Mouse (Mus musculus) granulocyte monocyte progenitor cell, adult 5-6 weeks (primary cell): ENCODE data around the gene Slc22a30. TPM values are rescaled to one million over a fixed set of nuclear protein-coding genes. Genes with fewer than 3 reads are reported as not detected.
"Not testable (repeated sequence)": the region's sequence is repeated elsewhere in the genome, so short reads cannot be mapped to it uniquely, and the experiment has no call there.

ENCODE experiments used
- ATAC-seq: replicated peaks from 2 replicates; pipeline ENCODE4 v1.8.0; 2016; ENCODE audit warnings: mild to moderate bottlenecking, moderate TSS enrichment, inconsistent platforms; ENCODE audit not compliant: poor library complexity, severe bottlenecking
- total RNA-seq, 2 experiments: library from RNA; stranded (forward) in 1 of 2; stranded (reverse) in 1 of 2; fragments of 200-712, 200-1000 nt in 1 of 2; fragments of >200 nt in 1 of 2; fragmentation: Nextera tagmentation in 1 of 2; gene quantifications; 2 replicates each; pipeline ENCODE4 v1.2.3; 2014 to 2017

The Slc22a30 gene
- total RNA-seq (2014; fragmentation: Nextera tagmentation), result not detected in 2 replicates
- total RNA-seq (2017), result not detected in 2 replicates

- ATAC-seq, result not testable (repeated sequence)
These were observed at the start of gene Slc22a30 for GRCm38 (mm10) chr19:8405011-8405410. Slc22a30 (minus strand) TSS chr19:8405111.

- ATAC-seq, result no peak
These were observed 43.4 kb upstream of the Slc22a30 start for GRCm38 (mm10) chr19:8448321-8448720.

- no peak for ATAC-seq
These were observed 42.6 kb upstream of the Slc22a30 start for GRCm38 (mm10) chr19:8447516-8447915.

- ATAC-seq, result no peak
These were observed 26.2 kb upstream of the Slc22a30 start for GRCm38 (mm10) chr19:8431051-8431662.

GRCm38 (mm10) chr19:8407290-8408021, 2.5 kb upstream of the Slc22a30 start:
- ATAC-seq, result not testable (repeated sequence)

Other genes with a start within 250 kb of the Slc22a30 start
- not detected in 2 replicates for gene Slc22a29, start 186.2 kb downstream of the Slc22a30 start, total RNA-seq (2014; fragmentation: Nextera tagmentation)
- not detected in 2 replicates for gene Slc22a29, start 186.2 kb downstream of the Slc22a30 start, total RNA-seq (2017)
- gene Slc22a8, start 186.1 kb upstream of the Slc22a30 start, total RNA-seq (2014; fragmentation: Nextera tagmentation), result not detected in 2 replicates
- gene Slc22a8, start 186.1 kb upstream of the Slc22a30 start, total RNA-seq (2017), result not detected in 2 replicates
- gene Slc22a6, start 212.9 kb upstream of the Slc22a30 start, total RNA-seq (2014; fragmentation: Nextera tagmentation), result not detected in 2 replicates
- not detected in 2 replicates for gene Slc22a6, start 212.9 kb upstream of the Slc22a30 start, total RNA-seq (2017)